Mouse (Mus musculus) CD4-positive, CD25-positive, alpha-beta regulatory T cell, adult 9 weeks (primary cell): ENCODE measurements around the gene Adh6a. TPM values are rescaled to one million over a fixed set of nuclear protein-coding genes. Genes with fewer than 3 reads are reported as not detected.

ENCODE experiments used
- polyA plus RNA-seq: library from polyadenylated mRNA; unstranded; fragments of 100-300 nt; shearing (Covaris generic); gene quantifications from one replicate; pipeline ENCODE4 v1.2.1, GENCODE M21; 2017

Gene Adh6a
- polyA plus RNA-seq, result not detected

DNA sequence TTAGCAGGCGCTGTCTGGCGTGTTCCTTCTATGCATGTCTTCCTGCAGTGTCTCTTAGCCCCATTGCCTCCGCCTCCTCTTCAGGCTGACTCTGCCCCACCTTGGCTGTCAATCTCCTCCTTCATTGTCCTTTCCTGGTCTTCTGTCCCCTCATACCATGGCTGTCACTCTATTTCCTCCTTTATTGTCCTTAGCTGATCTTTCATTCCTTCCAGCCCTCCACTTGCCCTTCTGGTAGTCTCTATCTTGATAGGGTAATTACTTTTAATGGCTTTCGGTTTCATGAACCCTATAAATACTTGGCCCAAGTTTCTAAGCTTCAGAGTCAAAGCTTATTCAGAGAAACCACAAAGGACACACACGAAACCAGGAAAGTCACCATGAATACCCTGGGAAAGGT is at the start of gene Adh6a:
TSS of gene Adh6a (plus strand) at position 322 of the 400 bp plus-strand sequence.

DNA sequence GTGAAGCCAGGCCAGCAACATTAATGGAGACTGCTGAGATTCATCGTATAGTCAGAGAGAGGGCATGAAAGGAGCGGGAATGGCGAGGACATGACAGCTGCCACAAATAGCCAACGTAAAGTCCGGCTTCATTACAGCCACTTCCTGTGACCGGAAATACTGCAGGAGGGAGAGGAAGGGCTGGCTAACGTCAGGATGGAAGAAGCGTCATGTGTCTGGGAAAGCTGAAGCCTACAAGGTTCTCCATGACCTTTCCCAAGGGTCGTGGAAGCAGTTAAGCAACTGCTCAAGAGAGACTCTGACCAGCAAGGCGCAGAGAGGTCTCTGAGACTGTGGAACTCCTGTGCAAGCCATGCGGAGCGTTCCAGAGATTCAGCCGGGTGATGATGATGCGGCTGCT is 28.4 kb downstream of the Adh6a start, which contains the start of gene Adh6b:
TSS of gene Adh6b (plus strand) at position 305 of the 400 bp plus-strand sequence.

Other genes with a start within 250 kb of the Adh6a start
- not detected for gene 1110002E22Rik, start 248.2 kb upstream of the Adh6a start, polyA plus RNA-seq
- gene Gm5105, start 245.9 kb upstream of the Adh6a start, polyA plus RNA-seq, result not detected
- 13.3 TPM for gene Trmt10a, start 169.8 kb upstream of the Adh6a start, polyA plus RNA-seq
- gene Mttp, start 168.3 kb upstream of the Adh6a start, polyA plus RNA-seq, result 6.7 TPM
- gene 4930579F01Rik, start 119.5 kb upstream of the Adh6a start, polyA plus RNA-seq, result not detected
- gene Adh7, start 95.5 kb upstream of the Adh6a start, polyA plus RNA-seq, result not detected
- 9.0 TPM for gene Adh1, start 52.3 kb upstream of the Adh6a start, polyA plus RNA-seq
- gene Adh6b, start 28.5 kb downstream of the Adh6a start, polyA plus RNA-seq, result not detected
- not detected for gene Adh4, start 102.2 kb downstream of the Adh6a start, polyA plus RNA-seq
- gene Adh5, start 129.8 kb downstream of the Adh6a start, polyA plus RNA-seq, result 177 TPM
- 60.9 TPM for gene Metap1, start 176.2 kb downstream of the Adh6a start, polyA plus RNA-seq
- gene Eif4e, start 212.9 kb downstream of the Adh6a start, polyA plus RNA-seq, result 246 TPM